Mouse (Mus musculus) liver, adult 10 weeks (tissue): ENCODE measurements around the gene Trip13. TPM values are rescaled to one million over a fixed set of nuclear protein-coding genes. Genes with fewer than 3 reads are reported as not detected.

Experiments
- polyA plus RNA-seq: library from polyadenylated mRNA; stranded (reverse); fragments of 350-450 nt; fragmentation: Illumina TruSeq; extraction: RNeasy Lipid Tissue Mini Kit (QIAGEN cat#74804); gene quantifications from one replicate; pipeline ENCODE4 v1.2.3, GENCODE M21; 2014; ENCODE audit warnings: low read depth, low replicate concordance

Gene Trip13
- polyA plus RNA-seq, result 0.87 TPM

GRCm38 (mm10) chr13:73937321-73938176 lies at the start of gene Trip13, which contains the start of gene Brd9:
TSS of gene Trip13 (minus strand) at chr13:73937784.
TSS of gene Brd9 (plus strand) at chr13:73937811.

GRCm38 (mm10) chr13:73963551-73963950 lies 26.0 kb upstream of the Trip13 start, which contains the start of gene Zdhhc11:
TSS of gene Zdhhc11 (plus strand) at chr13:73963851.

Other genes starting within 250 kb of the Trip13 start
- gene Slc6a19, start 232.9 kb downstream of the Trip13 start, polyA plus RNA-seq, result 0.21 TPM
- gene Slc12a7, start 204.7 kb downstream of the Trip13 start, polyA plus RNA-seq, result 10.2 TPM
- gene Nkd2, start 90.2 kb downstream of the Trip13 start, polyA plus RNA-seq, result not detected
- 6.6 TPM for gene Brd9, start within 50 bp of the Trip13 start, polyA plus RNA-seq
- not detected for gene Zdhhc11, start 26.1 kb upstream of the Trip13 start, polyA plus RNA-seq
- 4.2 TPM for gene Tppp, start 71.6 kb upstream of the Trip13 start, polyA plus RNA-seq
- 0.66 TPM for gene Cep72, start 124.5 kb upstream of the Trip13 start, polyA plus RNA-seq
- gene Slc9a3, start 183.7 kb upstream of the Trip13 start, polyA plus RNA-seq, result not detected